Mouse (Mus musculus): ENCODE results near the gene Kctd2.
A peak's percentile ranks its signal among the peaks of the same experiment; 100 is the strongest.
"Not testable (repeated sequence)": the region's sequence is repeated elsewhere in the genome, so short reads cannot be mapped to it uniquely, and the experiment has no call there.

Kctd2 gene

GRCm38 (mm10) chr11:115473626-115474275 is 53.8 kb downstream of the Kctd2 start:
- DNase-seq (ENCODE audit: low read depth, low spot score), result peak; percentile 90

- peak; percentile 94 for DNase-seq (ENCODE audit: low read depth, low spot score)
Observed at GRCm38 (mm10) chr11:115475025-115475757, 55.3 kb downstream of the Kctd2 start, which contains the start of gene Armc7. Gene Armc7, plus strand, starts transcription at chr11:115475667.

- no peak for DNase-seq (ENCODE audit: low read depth, low spot score)
Observed at GRCm38 (mm10) chr11:115475758-115476237, 55.9 kb downstream of the Kctd2 start.

DNA sequence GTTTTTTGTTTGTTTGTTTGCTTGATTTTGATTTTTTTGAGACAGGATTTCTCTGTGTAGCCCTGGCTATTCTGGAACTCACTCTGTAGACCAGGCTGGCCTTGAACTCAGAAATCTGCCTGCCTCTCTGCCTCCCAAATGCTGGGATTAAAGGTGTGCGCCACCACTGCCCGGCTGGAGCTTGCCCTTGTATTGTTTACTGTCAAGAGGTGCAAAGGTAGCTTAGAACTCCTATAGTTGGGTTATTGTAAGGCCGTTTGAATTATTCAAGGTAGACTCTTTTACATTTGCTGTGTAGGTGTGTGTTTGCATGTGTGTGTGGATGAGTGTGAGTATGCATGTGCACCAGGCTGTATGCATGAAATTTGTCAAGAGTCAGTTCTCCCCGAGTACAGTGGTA is 56.7 kb downstream of the Kctd2 start:
- not testable (repeated sequence) for DNase-seq (ENCODE audit: low read depth, low spot score)

GRCm38 (mm10) chr11:115477388-115477787 is 57.5 kb downstream of the Kctd2 start:
- peak; percentile 70 for DNase-seq (ENCODE audit: low read depth, low spot score)

GRCm38 (mm10) chr11:115478296-115478938 is 58.5 kb downstream of the Kctd2 start:
- DNase-seq (ENCODE audit: low read depth, low spot score), result no peak
